Mouse (Mus musculus): ENCODE results near the gene C730034F03Rik. TPM values are rescaled to one million over a fixed set of nuclear protein-coding genes. Genes with fewer than 3 reads are reported as not detected.

Gene C730034F03Rik
- polyA plus RNA-seq (2015; fragmentation: Illumina TruSeq; extraction: RNeasy Lipid Tissue Mini Kit (QIAGEN cat#74804); ENCODE audit: low read depth, low replicate concordance) = 3.3 TPM

GRCm38 (mm10) chr15:89429352-89430221 lies at the start of gene C730034F03Rik, which contains the start of the genes Gm44502 and Chkb:
C730034F03Rik (plus strand) TSS chr15:89429589.
Gm44502 (minus strand) TSS chr15:89429696.
Chkb (minus strand) TSS chr15:89429908.

GRCm38 (mm10) chr15:89384617-89385016 lies 44.8 kb upstream of the C730034F03Rik start, which contains the start of gene Klhdc7b:
Klhdc7b (plus strand) TSS chr15:89384917.

GRCm38 (mm10) chr15:89410118-89410517 lies 19.3 kb upstream of the C730034F03Rik start, which contains the start of gene Syce3:
Syce3 (minus strand) TSS chr15:89410503.

DNA sequence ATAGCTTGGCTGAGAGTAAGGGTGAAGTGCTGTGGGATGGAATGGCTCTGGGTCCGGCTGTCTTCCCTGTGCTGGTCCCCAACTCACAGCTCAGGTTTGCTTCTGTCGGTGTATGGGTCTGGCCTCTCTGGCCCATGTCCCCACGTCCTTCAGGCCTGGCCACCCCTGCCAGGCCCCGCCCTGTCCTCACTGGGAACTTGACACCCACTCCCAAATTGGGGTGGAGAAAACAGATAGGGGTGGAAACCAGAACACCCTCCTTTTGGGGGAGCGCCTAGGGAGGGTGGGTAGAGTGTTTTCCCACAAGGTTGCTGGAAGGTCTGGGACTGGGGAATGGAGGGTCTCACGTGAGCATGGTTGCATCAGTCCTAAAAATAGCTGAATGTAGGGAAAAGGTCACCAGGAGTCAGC lies 3.7 kb upstream of the C730034F03Rik start, which contains the start of gene Cpt1b:
Gene Cpt1b (minus strand): TSS at position 153 of the 411 bp plus-strand sequence.

GRCm38 (mm10) chr15:89453865-89454478 lies 24.6 kb downstream of the C730034F03Rik start, which contains the start of gene Mapk8ip2:
Mapk8ip2 (plus strand) TSS chr15:89453913.

DNA sequence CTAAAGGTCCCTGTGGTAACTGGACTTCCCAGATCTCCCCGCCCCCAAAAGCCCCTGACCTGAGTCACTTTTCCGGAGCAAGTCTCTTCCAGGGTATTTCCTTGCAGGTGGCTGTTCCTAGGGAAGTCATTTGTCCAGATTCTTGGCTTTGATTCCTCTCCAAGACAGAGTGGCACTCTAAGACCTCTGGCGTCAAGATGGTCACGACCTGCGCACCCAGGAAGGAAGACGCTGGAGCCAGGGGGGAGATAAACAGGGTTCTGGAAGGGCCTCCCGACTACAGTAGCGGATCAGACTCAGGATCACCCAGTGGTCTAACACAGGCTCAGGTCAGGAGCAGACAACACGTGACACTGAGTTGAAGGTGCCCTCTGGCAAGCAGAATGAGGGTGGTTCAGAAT lies 47.7 kb downstream of the C730034F03Rik start, which contains the start of gene Arsa:
Gene Arsa (minus strand): TSS at position 335 of the 401 bp plus-strand sequence.

Other genes with a start within 250 kb of the C730034F03Rik start
- gene Plxnb2, start 248.8 kb upstream of the C730034F03Rik start, polyA plus RNA-seq (2015; fragmentation: Illumina TruSeq; extraction: RNeasy Lipid Tissue Mini Kit (QIAGEN cat#74804); ENCODE audit: low read depth, low replicate concordance) = 36.2 TPM
- gene Dennd6b, start 233.1 kb upstream of the C730034F03Rik start, polyA plus RNA-seq (2015; fragmentation: Illumina TruSeq; extraction: RNeasy Lipid Tissue Mini Kit (QIAGEN cat#74804); ENCODE audit: low read depth, low replicate concordance) = 51.1 TPM
- gene Ppp6r2, start 218.0 kb upstream of the C730034F03Rik start, polyA plus RNA-seq (2015; fragmentation: Illumina TruSeq; extraction: RNeasy Lipid Tissue Mini Kit (QIAGEN cat#74804); ENCODE audit: low read depth, low replicate concordance) = 78.9 TPM
- gene Sbf1, start 114.3 kb upstream of the C730034F03Rik start, polyA plus RNA-seq (2015; fragmentation: Illumina TruSeq; extraction: RNeasy Lipid Tissue Mini Kit (QIAGEN cat#74804); ENCODE audit: low read depth, low replicate concordance) = 124 TPM
- gene Adm2, start 106.9 kb upstream of the C730034F03Rik start, polyA plus RNA-seq (2015; fragmentation: Illumina TruSeq; extraction: RNeasy Lipid Tissue Mini Kit (QIAGEN cat#74804); ENCODE audit: low read depth, low replicate concordance) = not detected
- not detected for gene Miox, start 95.2 kb upstream of the C730034F03Rik start, polyA plus RNA-seq (2015; fragmentation: Illumina TruSeq; extraction: RNeasy Lipid Tissue Mini Kit (QIAGEN cat#74804); ENCODE audit: low read depth, low replicate concordance)
- gene Lmf2, start 73.9 kb upstream of the C730034F03Rik start, polyA plus RNA-seq (2015; fragmentation: Illumina TruSeq; extraction: RNeasy Lipid Tissue Mini Kit (QIAGEN cat#74804); ENCODE audit: low read depth, low replicate concordance) = 11.3 TPM
- 80.4 TPM for gene Ncaph2, start 73.9 kb upstream of the C730034F03Rik start, polyA plus RNA-seq (2015; fragmentation: Illumina TruSeq; extraction: RNeasy Lipid Tissue Mini Kit (QIAGEN cat#74804); ENCODE audit: low read depth, low replicate concordance)
- gene Sco2, start 55.7 kb upstream of the C730034F03Rik start, polyA plus RNA-seq (2015; fragmentation: Illumina TruSeq; extraction: RNeasy Lipid Tissue Mini Kit (QIAGEN cat#74804); ENCODE audit: low read depth, low replicate concordance) = 29.7 TPM
- gene Tymp, start 52.5 kb upstream of the C730034F03Rik start, polyA plus RNA-seq (2015; fragmentation: Illumina TruSeq; extraction: RNeasy Lipid Tissue Mini Kit (QIAGEN cat#74804); ENCODE audit: low read depth, low replicate concordance) = 1.7 TPM
- 5.0 TPM for gene Odf3b, start 50.3 kb upstream of the C730034F03Rik start, polyA plus RNA-seq (2015; fragmentation: Illumina TruSeq; extraction: RNeasy Lipid Tissue Mini Kit (QIAGEN cat#74804); ENCODE audit: low read depth, low replicate concordance)
- 0.46 TPM for gene Klhdc7b, start 44.7 kb upstream of the C730034F03Rik start, polyA plus RNA-seq (2015; fragmentation: Illumina TruSeq; extraction: RNeasy Lipid Tissue Mini Kit (QIAGEN cat#74804); ENCODE audit: low read depth, low replicate concordance)
- not detected for gene Syce3, start 19.1 kb upstream of the C730034F03Rik start, polyA plus RNA-seq (2015; fragmentation: Illumina TruSeq; extraction: RNeasy Lipid Tissue Mini Kit (QIAGEN cat#74804); ENCODE audit: low read depth, low replicate concordance)
- gene Cpt1b, start 3.7 kb upstream of the C730034F03Rik start, polyA plus RNA-seq (2015; fragmentation: Illumina TruSeq; extraction: RNeasy Lipid Tissue Mini Kit (QIAGEN cat#74804); ENCODE audit: low read depth, low replicate concordance) = 1.5 TPM
- gene Gm44502, start 107 bp downstream of the C730034F03Rik start, polyA plus RNA-seq (2015; fragmentation: Illumina TruSeq; extraction: RNeasy Lipid Tissue Mini Kit (QIAGEN cat#74804); ENCODE audit: low read depth, low replicate concordance) = not detected
- gene Chkb, start 319 bp downstream of the C730034F03Rik start, polyA plus RNA-seq (2015; fragmentation: Illumina TruSeq; extraction: RNeasy Lipid Tissue Mini Kit (QIAGEN cat#74804); ENCODE audit: low read depth, low replicate concordance) = 58.1 TPM
- 128 TPM for gene Mapk8ip2, start 24.3 kb downstream of the C730034F03Rik start, polyA plus RNA-seq (2015; fragmentation: Illumina TruSeq; extraction: RNeasy Lipid Tissue Mini Kit (QIAGEN cat#74804); ENCODE audit: low read depth, low replicate concordance)
- gene Arsa, start 47.8 kb downstream of the C730034F03Rik start, polyA plus RNA-seq (2015; fragmentation: Illumina TruSeq; extraction: RNeasy Lipid Tissue Mini Kit (QIAGEN cat#74804); ENCODE audit: low read depth, low replicate concordance) = 28.4 TPM
- 87.4 TPM for gene Shank3, start 70.0 kb downstream of the C730034F03Rik start, polyA plus RNA-seq (2015; fragmentation: Illumina TruSeq; extraction: RNeasy Lipid Tissue Mini Kit (QIAGEN cat#74804); ENCODE audit: low read depth, low replicate concordance)
- 1.0 TPM for gene Acr, start 138.7 kb downstream of the C730034F03Rik start, polyA plus RNA-seq (2015; fragmentation: Illumina TruSeq; extraction: RNeasy Lipid Tissue Mini Kit (QIAGEN cat#74804); ENCODE audit: low read depth, low replicate concordance)
- gene Rabl2, start 162.3 kb downstream of the C730034F03Rik start, polyA plus RNA-seq (2015; fragmentation: Illumina TruSeq; extraction: RNeasy Lipid Tissue Mini Kit (QIAGEN cat#74804); ENCODE audit: low read depth, low replicate concordance) = 51.8 TPM

Data from brain, adult 10 weeks (tissue).